Mouse (Mus musculus): Measurements from ENCODE around the gene Gpd1.

DNA sequence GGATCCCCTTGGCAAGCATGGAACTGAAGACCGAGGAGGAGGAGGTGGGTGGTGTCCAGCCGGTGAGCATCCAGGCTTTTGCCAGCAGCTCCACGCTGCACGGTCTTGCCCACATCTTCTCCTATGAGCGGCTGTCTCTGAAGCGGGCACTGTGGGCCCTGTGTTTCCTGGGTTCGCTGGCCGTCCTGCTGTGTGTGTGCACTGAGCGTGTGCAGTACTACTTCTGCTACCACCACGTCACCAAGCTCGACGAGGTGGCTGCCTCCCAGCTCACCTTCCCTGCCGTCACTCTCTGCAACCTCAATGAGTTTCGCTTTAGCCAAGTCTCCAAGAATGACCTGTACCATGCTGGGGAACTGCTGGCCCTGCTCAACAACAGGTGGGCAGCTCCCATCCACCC, 45.5 kb upstream of the Gpd1 start:
- TF ChIP-seq E2F4 (IDR thresholded peaks at IDR 0.05; ENCODE audit: insufficient replicate concordance, low read depth, low read length) (no peak), ZKSCAN1 (IDR thresholded peaks at IDR 0.05; ENCODE audit: borderline replicate concordance, low read depth, low read length) (no peak), CHD2 (IDR thresholded peaks at IDR 0.05; ENCODE audit: low read length) (no peak)
